Mouse (Mus musculus): ENCODE measurements around the gene Scn8a.
A peak's percentile ranks its signal among the peaks of the same experiment; 100 is the strongest.

The Scn8a gene

DNA sequence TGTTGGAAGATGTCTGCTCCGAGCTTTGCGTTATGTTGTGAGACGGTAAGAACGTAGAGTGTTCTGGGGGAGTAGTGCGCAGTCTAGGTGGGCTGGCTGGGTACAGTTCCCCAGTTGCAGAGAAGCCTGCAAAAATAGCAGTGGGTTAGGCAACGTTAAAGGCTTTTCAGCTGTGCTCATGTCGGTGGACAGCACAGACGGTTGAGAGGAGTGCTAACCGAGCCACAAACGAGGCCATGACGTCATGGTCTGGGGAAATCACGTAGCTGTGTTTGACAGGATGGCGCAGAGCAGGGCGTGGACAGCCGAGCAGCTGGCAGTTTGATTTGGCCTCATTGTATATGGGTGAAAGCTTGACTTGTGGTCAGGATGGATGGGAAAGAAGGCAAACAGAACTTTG, 9.4 kb downstream of the Scn8a start:
- DNase-seq (ENCODE audit: low read depth, low spot score) = peak; percentile 59

DNA sequence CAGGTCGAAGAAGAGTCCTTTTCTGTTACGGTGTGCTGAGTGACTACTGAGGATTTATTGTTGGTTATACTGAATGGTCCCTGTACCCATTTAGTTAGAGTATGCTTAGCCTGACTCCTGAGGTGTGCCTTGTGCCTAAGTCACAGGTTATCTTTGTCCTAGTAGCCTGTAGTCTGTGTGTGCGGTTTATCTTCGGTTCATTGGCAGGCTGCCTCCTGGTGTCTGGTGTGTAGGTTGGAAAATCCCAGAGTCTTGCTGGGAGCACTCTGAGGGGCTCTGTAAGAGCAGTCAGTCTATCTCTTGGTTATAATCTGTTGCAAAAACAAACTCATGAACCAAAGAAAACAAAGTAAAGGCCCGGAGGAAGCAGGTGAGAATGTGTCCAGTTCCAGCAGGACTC, 11.7 kb downstream of the Scn8a start:
- DNase-seq (ENCODE audit: low read depth, low spot score) = peak; percentile 47

DNA sequence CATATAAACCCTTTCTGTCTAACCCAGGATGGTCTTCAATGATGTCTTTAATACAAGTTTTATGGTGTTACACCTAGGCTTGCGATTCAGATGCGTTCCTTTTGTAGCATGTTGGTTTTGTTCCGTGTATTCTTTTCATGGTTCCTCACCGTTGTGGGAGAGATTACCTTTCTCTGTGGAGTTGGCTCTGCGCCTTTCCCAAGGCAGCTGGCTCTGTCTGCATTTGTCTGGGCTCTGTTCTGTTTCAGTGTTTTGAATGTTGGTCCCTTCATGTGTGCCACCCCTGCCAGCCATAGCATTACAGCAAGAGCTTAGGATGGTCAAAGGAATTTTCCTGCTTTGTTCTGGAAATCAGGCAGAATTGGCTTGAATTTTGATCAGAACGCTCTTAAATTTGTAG, 14.8 kb downstream of the Scn8a start:
- peak; percentile 61 for DNase-seq (ENCODE audit: low read depth, low spot score)

DNA sequence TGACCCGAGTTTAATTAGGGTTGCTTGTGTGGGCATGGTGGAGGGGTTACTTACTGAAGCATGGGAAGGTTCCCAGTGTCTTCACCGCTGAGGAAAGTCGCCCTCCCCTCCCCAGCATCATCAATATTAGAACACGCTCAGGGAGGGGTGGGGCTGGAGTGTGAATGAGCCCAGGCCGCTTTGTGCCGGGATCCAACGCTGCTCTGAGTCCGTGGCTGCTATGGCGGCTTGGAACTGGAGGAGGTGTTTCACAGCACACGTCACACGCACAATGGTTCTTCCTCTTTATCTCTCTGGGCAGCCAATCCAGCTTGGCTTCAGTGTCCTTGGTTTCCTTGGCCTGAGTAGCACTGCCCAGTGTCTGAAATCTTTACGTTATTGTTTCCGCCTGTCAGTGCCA, 22.3 kb downstream of the Scn8a start:
- DNase-seq (ENCODE audit: low read depth, low spot score) = no peak

DNA sequence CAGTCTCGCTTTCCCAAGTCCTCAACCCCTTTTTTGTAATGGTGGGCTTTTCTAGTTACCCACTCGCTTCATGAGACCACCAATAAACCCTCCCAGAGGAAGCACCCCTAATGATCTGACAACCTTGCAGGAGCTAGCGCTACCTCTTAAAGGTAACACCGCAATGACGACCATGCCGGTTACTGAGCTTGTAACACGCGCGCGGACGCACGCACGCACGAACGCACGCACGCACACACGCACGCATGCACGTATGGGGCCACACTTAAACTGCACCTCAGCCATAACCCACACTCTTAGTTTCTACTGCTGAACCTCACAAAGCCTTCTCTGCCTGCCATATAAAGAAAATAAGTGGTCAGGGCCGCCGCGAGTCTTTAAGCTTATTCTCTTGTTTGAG, 26.8 kb downstream of the Scn8a start:
- no peak for DNase-seq (ENCODE audit: low read depth, low spot score)

DNA sequence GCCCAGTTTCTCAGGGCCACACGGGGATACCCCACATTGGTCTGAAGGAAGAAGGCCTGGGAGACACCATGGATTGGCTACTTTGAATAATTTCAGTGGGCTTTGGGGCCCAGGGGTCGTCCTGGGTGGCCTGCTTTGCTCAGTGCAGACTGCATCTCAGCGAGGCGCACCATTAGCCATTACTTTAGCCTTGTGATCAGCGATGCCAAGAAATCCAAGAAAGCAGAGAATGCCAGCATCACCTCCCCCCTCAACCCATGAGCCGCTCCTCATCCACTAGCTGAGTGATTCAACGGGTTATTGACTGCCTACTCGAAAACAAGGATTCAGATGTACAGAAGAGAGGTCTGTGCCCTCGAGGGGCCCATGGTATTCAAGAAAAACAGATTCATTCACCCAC, 34.2 kb downstream of the Scn8a start:
- DNase-seq (ENCODE audit: low read depth, low spot score) = no peak

DNA sequence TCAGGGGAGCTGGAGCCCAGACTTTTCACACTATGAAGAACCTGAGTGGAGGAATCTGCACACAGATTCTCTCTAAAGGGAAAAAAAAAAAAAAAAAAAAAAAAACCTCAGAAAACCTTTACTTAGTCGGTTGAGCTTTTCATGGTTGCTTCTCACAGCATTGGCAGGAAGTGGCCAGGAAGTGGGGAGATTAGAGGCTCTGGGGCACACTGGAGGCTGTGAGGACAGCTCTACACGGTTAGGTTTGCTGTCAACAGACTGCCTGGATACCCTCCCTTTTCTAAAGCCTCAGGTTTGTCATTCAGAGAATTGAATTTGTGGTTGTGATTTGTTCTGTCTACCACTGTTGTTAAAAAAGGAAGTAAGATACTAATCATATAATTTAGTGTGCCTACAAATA, 35.3 kb downstream of the Scn8a start:
- DNase-seq (ENCODE audit: low read depth, low spot score) = no peak

DNA sequence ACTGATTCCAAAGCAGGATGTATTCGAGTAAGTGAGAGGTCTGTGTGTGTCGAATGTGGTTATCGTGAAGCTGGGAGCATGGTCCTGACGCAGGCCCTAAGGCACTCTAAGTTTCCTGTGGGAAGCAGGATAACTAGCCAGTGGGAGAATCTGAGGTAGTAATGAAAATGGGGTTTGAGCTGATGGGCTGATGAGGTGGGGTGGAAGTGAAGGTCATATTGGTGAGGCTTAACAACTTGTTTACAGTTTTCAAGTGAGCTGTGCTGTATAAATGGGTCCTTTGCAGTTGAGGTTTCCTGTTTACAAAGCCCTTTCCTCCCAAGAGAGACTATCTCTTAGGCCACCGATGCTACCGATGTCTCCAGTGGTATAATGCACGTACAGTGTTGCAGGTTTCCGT, 36.1 kb downstream of the Scn8a start:
- DNase-seq (ENCODE audit: low read depth, low spot score) = no peak

DNA sequence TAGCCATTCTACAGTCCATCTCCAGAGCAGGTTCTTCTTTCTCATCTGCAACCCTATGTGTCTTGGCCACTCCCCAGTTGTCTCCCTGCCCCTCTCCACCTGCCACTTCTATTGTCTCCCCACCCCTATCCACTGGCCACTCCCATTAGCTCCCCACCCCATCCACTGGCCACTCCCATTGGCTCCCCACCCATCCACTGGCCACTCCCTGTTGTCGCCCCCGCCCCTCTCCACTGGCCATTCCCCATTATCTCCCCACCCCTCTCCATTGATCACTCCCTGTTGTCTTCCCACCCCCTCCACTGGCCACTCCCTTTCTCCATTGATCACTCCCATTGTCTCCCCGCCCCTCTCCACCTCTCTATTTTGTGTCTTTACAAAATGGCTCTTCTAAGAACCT, 39.2 kb downstream of the Scn8a start:
- no peak for DNase-seq (ENCODE audit: low read depth, low spot score)

DNA sequence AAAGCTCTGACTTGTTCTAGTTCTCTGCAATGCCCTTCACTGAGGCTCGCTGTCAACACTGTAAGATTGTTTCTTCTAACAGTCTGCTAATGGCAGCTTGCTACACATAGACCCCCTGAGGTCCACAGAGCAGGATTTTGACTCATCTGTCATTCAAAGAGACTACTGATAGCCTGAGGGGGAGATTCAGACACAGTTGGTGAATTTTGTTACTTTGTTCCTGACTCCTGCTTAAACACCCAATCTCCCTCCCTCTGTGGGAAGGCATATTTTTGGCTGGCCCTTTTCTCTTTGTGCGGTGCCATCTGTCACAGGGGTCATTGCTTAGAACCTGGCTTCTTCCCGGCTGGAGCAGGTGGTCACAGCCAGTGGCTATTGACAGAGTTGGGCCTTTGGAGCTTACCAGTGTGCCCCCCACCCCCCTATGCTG, 40.1 kb downstream of the Scn8a start:
- peak; percentile 96 for DNase-seq (ENCODE audit: low read depth, low spot score)

DNA sequence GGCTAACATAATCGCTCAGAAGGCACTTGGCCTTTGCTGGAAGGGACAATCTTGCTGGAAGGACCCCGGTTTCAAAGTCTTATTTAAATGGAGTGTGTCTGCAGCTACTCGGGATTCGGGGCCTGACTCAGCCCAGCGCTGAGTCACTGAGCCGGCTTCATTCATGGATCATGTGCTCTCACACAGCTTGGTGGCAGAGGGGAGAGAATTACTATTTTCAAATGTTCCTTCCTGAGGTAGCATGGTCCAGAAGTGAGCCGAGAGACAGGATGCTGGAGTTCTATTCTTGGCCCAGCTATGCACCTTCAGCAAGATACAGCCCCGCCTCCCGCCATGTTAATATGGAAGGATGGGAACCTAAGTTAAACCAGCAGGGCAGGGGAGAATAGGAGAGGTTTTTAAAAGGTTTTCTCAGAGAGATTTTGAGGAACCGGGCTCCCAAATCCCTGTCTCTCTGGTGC, 40.8 kb downstream of the Scn8a start:
- DNase-seq (ENCODE audit: low read depth, low spot score) = peak; percentile 95

DNA sequence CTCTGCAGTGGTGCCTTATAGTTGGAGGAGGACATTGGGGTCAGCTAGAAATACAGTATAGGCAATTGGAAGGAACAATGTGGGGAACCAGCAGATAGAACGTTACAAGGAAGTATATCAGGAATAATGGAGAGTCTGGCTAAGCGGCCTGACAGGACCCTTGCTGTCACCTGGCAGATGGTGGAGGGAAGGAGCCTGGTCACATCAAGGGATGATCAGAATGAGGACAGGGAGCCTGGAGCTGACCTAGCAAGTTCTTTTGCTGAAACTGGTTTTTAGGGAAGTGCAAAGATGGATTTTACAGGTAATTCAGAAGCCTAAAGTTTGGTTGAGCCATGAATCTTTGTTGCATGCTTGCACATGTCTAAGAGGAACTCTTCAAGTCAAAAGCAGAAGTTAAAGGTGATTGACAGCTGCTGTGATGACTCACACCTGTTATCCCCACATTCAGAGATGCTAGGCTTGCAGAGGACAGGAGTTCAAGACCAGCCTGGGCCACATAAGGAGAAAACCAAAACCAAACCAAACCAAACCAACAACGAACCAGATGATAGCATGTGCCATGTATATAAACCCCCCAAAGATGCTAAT, 43.1 kb downstream of the Scn8a start:
- DNase-seq (ENCODE audit: low read depth, low spot score) = peak; percentile 72

DNA sequence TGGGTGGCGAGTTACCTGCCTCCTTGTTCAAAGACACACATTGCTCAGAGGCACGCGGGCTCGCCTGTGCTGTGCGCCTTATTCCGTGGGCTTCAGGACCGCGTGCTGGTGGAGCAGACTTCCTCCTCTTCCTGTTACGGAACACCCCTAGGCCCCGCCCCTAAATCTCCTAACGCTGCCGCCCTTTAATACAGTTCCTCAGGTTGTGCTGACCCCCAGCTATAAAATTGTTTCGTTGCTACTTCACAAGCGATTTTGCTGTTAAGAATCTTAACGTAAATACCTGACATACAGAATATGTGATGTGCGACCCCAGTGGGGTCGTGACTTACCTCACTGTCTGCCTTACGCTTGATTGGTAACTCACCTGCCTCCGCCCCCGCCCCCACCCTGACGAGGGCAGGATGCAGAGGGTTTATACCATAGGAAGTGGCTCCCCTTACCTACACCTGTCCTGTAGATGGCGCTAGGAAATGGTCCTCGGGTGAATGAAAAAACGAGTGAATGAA, 45.1 kb downstream of the Scn8a start:
- DNase-seq (ENCODE audit: low read depth, low spot score) = peak; percentile 43

DNA sequence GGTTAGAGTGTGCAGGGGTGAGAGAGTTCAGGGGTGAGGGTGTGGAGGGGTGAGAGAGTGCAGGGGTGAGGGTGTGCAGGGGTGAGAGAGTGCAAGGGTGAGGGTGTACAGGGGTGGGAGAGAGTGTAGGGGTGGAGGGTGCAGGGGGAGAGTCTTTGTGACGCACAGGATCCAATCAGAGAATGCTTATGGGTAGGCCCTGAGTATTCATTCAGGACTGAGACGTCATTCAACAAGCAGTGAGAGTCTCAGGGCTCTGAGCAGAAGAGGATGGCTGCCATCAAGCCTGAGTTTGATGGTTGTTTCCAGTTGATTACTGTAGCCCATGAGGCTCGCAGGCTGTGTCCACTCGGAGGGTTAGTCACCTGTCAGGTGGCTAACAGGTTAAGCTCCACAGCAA, 48.4 kb downstream of the Scn8a start:
- DNase-seq (ENCODE audit: low read depth, low spot score) = no peak

DNA sequence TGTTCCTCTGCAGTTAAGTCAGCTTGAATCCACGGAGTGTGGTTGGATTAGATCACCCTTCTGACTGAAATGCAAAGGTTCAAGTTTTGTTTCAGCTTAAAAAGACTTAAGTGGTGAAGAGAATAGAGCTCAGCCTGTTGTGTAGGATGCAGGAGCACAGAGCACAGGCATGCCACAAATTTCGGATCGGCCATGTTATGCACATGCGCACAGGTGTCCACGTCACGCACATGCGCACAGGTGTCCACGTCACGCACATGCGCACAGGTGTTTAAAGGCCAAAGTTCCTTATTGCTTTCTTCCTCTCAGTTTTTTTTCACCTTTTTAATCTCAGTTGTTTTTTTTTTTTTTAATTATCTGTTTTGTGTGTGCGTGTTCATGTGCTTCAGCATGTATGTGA, 52.6 kb downstream of the Scn8a start:
- no peak for DNase-seq (ENCODE audit: low read depth, low spot score)

DNA sequence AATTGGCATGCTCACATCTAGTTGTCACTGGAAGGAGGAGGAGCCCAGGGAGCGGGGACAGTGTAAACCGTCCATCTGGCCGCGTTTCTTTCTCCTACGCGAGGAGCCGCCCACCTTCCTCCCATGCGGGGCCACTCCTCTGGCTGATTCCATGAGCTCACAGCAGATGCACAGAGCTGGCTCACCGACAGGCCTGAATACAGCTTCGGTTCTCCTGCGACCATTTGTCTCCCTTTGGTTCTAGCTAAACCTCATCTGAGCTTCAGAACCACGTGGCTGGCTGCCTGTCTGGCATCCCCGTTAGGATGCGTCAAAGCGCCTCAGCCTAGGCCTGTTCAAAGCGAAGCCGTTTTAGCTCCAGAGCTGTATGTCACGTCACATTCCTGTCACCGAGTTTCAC, 53.8 kb downstream of the Scn8a start:
- peak; percentile 96 for DNase-seq (ENCODE audit: low read depth, low spot score)

DNA sequence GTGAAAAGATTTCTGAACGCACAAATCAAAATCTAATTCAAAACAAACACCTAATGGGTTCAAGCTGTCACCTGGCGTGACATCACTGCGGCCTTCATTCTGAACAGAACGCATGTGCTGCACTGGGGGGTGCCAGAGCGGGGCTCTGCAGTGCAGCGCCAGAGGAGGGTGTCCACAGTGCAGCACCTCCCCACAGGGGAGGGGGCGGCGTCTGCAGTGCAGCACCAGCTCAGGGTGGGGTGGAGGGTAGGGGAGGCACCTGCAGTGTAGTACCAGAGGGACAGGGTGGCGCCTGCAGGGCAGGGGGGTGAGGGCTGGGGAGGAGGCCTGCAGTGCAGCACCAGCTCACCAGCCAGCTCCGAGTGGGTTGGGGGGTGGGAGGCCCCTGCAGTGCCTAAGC, 55.3 kb downstream of the Scn8a start:
- DNase-seq (ENCODE audit: low read depth, low spot score) = peak; percentile 26

DNA sequence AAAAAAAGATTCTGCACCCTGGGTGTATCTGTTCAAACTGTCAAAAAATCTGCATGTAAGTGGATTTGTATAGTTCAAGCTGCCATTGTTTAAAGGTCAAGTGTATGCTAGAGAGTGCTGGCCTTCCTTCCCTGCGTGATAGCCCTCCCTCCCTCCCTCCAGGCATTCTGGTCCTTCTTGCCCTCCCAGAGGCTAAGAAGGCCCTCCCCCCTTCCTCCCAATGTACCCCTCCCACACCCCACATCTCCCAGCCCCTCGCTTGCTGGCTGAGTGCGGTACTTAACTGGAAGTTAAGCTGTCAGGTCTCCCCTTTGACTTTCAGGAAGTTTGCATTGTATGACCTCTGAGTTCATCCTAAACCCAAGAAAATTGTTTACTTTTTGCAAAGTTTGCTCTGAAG, 60.8 kb downstream of the Scn8a start:
- DNase-seq (ENCODE audit: low read depth, low spot score) = no peak

DNA sequence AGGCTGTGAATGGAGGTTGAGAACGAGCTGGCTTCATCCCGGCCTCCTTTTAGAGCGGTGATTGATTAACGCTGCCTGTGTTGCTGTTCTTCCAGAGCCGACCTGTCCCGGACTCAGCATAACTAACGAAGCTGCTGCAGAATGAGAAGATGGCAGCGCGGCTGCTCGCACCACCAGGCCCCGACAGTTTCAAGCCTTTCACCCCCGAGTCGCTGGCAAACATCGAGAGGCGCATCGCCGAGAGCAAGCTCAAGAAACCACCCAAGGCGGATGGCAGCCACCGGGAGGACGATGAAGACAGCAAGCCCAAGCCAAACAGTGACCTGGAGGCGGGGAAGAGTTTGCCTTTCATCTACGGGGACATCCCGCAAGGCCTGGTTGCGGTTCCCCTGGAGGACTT, 66.5 kb downstream of the Scn8a start:
- no peak for DNase-seq (ENCODE audit: low read depth, low spot score)

DNA sequence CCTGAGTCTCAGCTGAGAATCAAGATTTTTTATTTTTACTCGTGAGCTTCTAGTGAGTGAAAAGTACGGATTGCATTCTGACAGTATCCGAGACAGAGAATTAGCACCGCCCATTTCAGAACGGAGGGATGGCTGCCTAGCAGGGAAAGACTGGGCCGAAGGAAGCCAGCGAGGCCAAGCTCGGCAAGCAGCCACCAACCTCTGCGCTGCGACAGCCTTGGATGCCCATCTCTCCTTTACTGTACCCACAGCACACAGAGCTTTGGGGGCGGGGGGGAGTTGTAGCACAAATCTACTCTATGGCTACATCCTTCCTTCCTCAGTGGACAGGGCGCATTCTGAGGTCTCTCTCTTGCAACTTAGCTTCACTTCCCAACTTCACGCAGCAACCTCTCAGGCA, 78.7 kb downstream of the Scn8a start:
- no peak for DNase-seq (ENCODE audit: low read depth, low spot score)

DNA sequence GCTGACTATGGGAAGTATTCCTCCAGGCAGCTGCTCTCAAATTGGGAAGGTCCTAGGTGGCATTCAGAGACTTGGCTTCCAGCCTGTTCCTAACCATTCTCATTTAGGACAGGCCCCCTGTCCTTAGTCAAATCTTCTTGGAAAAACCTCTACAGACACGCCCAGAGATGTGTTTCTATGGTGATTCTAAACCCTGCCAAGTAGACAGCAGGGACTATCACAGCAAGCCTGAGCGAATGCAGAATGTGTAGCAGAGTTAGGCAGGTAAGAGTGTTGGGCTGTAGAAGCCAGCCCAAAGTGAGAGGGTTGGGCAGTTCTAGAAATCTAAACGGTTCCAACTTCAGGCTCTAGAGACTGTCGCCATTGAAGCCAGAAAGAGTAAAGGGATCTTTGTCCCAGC, 79.5 kb downstream of the Scn8a start:
- DNase-seq (ENCODE audit: low read depth, low spot score) = peak; percentile 80

DNA sequence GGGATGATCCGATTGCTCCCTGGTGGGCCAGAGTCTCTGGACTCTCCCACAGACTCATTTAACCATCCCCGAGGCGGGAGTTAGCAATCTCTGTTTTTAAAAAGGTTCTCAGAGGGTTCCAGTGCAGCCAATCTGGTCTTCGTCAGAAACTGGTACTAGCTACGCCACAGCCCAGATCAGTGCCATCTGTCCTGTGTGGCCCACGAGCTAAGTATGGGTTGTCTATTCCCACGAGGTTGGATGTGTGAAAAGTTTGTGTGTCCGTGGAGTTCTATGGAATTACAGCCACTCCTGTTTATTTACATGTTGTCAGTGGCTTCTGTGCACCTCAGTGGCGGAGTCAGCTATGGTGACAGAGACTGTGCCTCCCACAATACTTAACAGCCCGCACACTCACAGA, 81.8 kb downstream of the Scn8a start:
- DNase-seq (ENCODE audit: low read depth, low spot score) = peak; percentile 73

DNA sequence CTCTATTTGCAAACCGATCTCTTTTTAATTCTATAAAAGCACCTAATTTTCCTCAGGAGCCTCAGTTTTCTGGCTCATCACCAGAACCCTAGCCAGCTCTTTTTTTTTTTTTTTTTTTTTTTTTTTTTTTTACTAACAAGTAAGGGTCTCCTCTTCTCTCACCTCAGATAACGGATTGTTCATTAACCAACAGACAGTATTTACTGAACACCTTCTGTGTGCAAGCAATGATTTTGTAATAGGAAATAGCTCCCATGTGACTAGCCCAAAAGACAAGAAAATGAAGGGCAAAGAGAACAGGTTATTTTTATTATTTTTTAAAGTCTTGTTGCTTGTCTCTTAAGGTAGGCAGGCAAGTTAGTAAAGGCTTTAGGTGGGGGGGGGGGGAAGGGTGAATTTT, 82.6 kb downstream of the Scn8a start:
- DNase-seq (ENCODE audit: low read depth, low spot score) = no peak

DNA sequence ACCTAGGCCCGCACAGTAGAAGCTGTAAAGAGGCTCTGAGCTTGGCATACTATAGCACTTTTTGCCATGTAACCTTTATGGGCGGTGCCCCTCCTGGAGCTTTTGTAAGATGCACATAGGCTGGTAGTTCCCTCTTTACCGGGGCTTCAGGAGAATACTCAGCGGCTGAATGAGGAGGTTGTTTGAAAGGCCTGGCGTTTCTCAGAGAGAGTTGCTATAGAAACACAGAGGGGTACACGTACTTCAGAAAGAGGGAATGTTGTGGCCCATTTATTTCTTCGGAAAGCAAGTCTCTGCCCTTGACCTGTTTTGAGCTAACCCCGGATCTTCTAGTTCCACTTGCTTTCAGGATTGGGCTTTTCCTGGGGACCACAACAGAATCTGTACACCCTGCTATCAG, 83.2 kb downstream of the Scn8a start:
- DNase-seq (ENCODE audit: low read depth, low spot score) = no peak

Measured in brain, adult 2 months (tissue).